Mouse (Mus musculus): ENCODE data around the gene Batf3. TPM values are rescaled to one million over a fixed set of nuclear protein-coding genes. Genes with fewer than 3 reads are reported as not detected.

Batf3 gene
- total RNA-seq, 4 experiments from 2014 or later: 0.89 to 5.4 (median 3.9) TPM

DNA sequence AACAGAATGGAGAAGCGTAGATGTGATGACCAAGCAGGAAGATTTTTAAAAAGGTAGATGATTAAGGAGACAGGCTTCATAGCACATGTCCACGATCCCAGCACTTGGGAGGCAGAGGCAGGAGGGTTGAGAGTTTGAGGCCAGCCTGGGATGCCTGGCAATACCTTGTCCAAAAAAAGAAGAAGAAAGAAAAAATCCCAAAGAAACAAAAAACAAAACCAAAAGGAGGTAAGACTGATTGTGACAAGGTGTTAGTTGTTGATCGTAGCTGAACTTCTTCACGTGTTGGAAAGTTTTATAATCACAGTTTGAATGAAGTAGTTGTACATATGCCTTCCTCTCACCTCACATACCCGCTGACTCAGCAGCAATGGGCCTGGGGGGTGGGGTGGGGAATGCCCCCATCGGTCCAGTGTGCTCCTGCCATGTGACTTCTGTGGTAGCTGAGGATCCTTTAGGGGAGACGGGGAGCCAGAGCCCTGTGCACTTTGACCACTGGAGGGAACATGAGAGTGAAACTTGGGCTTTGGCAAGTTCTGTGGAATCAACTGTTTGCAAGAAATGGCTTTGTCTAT is 11.3 kb upstream of the Batf3 start:
- no peak for DNase-seq (ENCODE audit: low spot score in 2 of 2)

- DNase-seq (ENCODE audit: low spot score in 2 of 2): no peak
These were observed 10.7 kb upstream of the Batf3 start for GRCm38 (mm10) chr1:191086960-191087359.

- DNase-seq (ENCODE audit: low spot score in 2 of 2): no peak
These were observed 9.7 kb upstream of the Batf3 start for GRCm38 (mm10) chr1:191087955-191088354.

DNA sequence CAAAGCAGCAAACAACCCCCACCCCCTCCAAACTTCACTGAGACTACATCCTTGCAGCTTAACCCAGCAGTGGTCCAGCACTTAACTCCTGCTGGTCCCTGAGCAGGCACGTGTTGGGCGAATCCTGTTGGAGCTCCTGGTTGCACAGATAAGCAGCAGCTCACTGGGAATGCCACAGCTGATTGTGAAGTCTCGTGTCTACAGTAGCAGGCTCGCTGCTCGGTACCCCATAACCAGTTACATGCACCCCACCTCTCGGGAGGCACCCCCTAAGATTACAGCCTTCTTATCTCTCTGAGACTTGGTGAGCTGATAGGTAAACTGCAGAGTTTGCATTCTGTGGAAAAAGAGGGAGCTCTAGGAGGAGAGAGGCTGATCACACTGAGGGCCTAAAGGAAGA is 8.3 kb upstream of the Batf3 start:
- no peak for DNase-seq (ENCODE audit: low spot score in 2 of 2)

- DNase-seq (ENCODE audit: low spot score in 2 of 2): no peak
These were observed 5.6 kb upstream of the Batf3 start for GRCm38 (mm10) chr1:191092050-191092449.

DNA sequence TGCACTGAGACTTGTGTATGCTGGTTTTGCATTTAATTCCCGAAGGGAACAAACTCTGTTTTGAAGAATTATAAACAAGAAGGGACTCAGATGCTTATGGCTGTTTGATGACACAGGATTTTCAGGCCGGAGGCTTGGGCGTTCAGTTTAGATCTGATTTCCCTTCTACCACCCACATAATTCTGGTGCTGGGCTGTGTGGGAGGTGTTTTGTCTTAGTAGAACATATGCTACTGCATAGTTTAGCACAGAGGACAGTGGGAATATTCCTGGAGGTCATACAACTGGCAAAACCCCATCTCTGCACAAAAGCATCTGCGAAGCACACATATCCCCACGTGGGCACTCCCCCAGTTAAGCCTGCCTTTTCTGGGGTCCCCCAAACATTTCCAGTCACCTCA is 4.1 kb upstream of the Batf3 start:
- DNase-seq (ENCODE audit: low spot score in 2 of 2): peak; percentile 34 to 81

GRCm38 (mm10) chr1:191095019-191095418 is 2.6 kb upstream of the Batf3 start:
- no peak for DNase-seq (ENCODE audit: low spot score in 2 of 2)

DNA sequence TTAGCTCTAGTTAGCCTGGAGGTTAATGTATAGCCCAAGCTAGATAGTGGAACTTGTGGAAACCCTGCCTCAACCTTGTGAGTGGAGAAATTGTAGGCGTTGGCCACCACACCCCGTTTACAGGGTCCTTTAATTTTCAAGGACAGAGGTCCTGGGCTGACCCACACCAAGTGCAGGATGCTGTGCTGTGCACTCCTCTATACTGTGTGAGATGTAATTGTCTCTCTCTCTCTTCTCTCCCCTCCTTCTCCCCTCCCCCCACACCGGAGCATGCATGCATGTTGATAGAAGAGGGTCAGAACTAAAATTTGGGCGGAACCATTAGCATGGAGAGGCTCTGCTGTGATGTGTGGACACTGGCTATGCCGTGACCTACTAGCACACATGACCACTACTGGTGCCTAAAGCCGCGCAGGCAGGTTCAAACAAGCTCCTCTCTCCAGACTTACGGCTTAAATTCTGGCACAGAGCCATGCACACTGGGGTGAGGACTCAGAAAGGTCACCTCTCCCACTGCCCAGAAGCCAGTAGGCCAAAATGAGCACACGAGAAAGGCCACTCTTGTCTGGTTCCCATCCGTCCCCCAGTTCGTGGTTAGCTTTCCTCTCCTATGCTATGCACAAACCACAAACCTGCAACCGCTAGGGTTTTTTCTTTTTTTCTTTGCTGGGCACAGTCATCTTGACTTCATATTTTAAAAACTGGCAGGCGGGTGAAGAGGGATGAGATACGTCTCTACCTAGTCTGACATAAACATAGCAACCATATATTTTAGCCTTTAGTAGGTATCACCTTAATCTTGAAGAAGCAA is 571 bp upstream of the Batf3 start:
- no peak for DNase-seq (ENCODE audit: low spot score in 2 of 2)

DNA sequence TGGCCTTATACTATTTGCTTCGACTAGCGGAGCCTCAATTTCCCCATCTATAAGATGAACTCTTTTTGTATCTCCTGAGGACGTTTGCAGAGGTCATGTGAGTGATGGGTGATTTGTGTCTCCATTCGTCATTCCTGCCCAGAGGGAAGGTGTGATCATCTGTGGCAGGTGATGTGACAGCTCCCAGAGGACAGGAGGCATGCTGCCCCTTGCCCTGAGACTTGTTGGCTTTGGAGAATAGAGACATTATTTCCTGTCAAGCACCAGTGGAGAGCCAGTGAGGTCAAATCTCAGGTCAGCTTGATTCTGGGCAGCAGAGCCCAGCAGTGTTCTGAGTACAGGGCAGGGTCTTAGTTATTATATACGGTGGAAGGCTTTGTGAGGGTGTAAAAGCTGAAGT is 1.5 kb downstream of the Batf3 start:
- no peak for DNase-seq (ENCODE audit: low spot score in 2 of 2)

GRCm38 (mm10) chr1:191099772-191100291 is 2.2 kb downstream of the Batf3 start:
- no peak for DNase-seq (ENCODE audit: low spot score in 2 of 2)

DNA sequence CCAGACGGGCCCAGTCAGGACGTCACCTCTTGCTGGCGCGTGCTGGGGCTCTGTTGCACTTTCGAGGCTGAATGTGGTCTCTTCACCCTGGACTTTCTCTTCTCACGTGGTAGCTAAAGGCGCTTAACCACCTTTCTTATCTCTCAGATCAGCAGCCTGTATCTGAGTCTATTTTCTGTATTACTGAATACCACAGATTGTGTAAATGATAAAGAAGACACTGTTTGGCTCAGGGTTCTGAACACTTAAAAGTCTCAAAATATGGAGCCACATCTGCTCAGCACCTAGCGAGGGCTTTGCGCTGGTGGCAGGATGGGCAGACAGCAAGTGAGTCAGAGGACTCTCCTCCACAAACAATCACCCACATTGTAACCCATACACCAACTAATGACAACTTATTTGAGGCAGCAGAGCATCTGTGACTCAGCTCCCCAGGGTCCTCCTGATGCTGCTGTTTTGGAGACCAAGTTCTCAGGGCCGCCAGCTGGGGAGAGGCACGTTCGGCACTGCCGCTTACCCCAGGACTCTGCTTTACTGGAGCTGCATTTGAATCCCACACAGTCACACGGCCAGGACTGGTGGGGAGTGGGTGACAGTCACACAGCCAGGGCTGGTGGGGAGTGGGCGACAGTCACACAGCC is 5.2 kb downstream of the Batf3 start:
- DNase-seq (ENCODE audit: low spot score in 2 of 2): peak in 1 of 2 experiments; percentile 38

GRCm38 (mm10) chr1:191105246-191105645 is 7.6 kb downstream of the Batf3 start:
- DNase-seq (ENCODE audit: low spot score in 2 of 2): no peak

- no peak for DNase-seq (ENCODE audit: low spot score in 2 of 2)
These were observed 9.7 kb downstream of the Batf3 start for GRCm38 (mm10) chr1:191107306-191107705.

DNA sequence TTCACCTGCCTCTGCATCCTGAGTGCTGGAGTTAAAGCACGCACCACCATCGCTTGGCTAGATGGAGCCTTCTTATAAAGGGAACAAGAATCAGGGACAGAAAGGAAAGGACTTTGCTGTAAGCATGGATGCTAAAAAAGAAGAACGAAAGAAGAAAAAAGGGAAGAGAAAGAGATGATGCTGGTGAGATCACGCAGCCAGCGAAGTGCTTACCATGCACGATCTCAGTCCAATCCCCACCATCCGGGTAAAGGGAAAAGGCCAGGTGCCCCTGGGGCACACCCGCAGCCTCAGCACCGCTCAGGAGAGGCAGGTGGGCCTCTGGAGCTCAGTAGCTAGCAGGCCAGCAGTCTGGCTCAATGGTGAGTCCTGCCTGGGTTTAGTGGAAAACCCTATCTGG is 12.3 kb downstream of the Batf3 start:
- no peak for DNase-seq (ENCODE audit: low spot score in 2 of 2)

DNA sequence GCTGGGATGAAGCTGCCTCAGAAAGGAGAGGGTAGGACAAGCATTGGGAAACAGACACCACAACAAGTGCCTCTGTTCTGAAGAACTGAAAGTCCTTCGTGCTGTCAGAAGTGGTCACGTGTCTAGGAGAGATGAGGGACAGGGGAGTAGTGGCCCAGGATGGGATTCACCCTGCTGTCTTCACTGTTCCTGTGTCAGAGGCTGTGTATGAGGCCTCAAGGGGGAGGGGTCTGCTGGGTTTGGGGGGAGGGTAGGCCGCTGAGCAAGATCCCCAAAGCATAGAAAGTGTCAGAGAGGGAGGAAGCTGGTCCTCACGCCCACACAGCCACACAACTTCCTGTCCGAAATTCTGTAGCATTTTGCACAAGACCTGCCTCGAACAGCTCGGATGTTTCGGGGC is 13.5 kb downstream of the Batf3 start:
- DNase-seq (ENCODE audit: low spot score in 2 of 2): no peak

- DNase-seq (ENCODE audit: low spot score in 2 of 2): no peak
These were observed 17.2 kb downstream of the Batf3 start for GRCm38 (mm10) chr1:191114868-191115267.

DNA sequence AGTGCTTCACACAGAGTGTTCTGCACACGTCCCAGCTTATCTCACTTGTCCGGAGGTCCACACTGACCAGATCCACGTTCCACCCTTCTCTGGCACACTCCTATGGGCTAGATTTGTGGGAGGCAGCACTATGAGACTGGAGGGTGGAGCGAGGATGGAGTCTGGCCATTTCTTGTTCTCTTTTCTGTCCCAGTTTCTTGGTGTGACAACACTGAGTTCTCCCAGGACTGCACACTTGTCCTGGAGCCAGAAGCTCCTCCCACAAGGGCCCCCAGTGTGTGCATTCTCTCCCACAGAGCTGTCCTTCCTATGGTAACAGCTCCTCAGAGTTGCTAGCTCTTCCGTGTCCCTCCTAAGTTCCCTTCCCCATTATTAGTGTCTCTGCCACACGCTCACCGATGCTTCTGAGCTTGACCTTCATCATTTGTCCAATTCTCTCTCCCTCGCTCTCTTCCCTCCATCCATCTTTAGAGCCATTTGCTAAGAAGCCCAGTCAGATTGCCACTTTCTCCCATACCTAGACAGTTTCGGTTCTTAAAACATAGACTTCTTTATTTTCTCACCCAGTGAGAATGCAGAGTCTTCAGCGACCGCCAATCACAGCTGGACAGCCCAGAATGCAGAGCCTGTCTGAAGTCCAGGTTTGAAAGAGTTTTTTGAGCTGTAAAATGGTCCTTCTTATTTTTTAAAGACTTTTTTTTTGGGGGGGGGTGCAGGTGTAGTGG is 18.0 kb downstream of the Batf3 start:
- no peak for DNase-seq (ENCODE audit: low spot score in 2 of 2)

GRCm38 (mm10) chr1:191122744-191123143 is 25.1 kb downstream of the Batf3 start:
- no peak for DNase-seq (ENCODE audit: low spot score in 2 of 2)

DNA sequence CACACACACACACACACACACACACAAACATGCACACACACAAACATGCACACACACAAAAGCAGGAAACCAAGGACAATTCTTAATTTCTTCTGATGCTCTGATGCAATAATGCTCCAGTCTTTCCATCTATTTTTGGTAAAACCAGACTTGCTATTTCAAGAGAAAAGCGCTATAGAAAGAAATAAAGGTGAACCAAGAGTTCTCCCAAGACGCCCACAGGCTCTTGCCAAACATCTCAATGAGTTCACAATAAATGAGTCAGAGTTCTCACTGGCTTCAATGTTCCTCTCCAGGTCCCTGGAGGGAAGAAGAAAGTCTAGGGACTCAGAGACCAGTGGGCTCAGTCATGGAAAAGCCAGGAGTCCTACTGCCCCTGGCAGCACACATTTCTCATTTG is 26.0 kb downstream of the Batf3 start:
- no peak for DNase-seq (ENCODE audit: low spot score in 2 of 2)

DNA sequence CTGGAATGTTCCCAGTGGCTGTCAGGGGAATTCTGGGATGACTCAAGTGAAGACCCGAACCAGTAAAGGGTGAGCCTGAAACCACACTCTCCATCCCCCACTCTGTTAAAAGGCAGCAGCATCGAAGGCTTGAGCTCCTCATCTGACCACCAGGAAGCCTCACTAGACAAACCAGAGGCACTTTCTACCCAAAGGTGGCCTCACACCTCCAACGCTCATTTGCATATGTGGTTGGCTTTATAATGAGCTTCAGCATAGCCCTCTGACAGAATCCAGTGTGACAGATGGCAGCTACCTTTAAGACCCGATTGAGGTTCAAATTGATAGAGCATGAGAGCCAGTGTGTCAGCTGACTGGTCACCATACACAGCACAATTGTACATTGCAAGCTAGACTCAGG is 26.6 kb downstream of the Batf3 start:
- no peak for DNase-seq (ENCODE audit: low spot score in 2 of 2)

GRCm38 (mm10) chr1:191125811-191126638 is 28.4 kb downstream of the Batf3 start:
- DNase-seq (ENCODE audit: low spot score in 2 of 2): peak in 1 of 2 experiments; percentile 15

Data from left cerebral cortex, adult 8-10 months (tissue).